Mouse (Mus musculus) hindbrain, embryonic 15.5 days (tissue): Measurements from ENCODE around the gene Morf4l2. TPM values are rescaled to one million over a fixed set of nuclear protein-coding genes. Genes with fewer than 3 reads are reported as not detected.
A peak's percentile ranks its signal among the peaks of the same experiment; 100 is the strongest.

Source experiments
- ATAC-seq: fragments of 200-750 bp; cut with Nextera tagmentation; 2 replicates; pipeline ENCODE4 v1.8.0; 2017; ENCODE audit warnings: low read depth, moderate number of reproducible peaks, moderate TSS enrichment; ENCODE audit not compliant: low FRiP score
- H3K27ac ChIP-seq: fragments of 300-500 bp; sonication (generic); replicated peaks from 2 replicates; pipeline ENCODE4 v1.5.1; 2015; ENCODE audit warnings: mild to moderate bottlenecking, inconsistent platforms
- H3K27me3 ChIP-seq: fragments of 300-500 bp; sonication (generic); 2 replicates; pipeline ENCODE4 v1.6.1; 2015; ENCODE audit warnings: control low read depth, inconsistent platforms
- H3K36me3 ChIP-seq: fragments of 300-500 bp; sonication (generic); 2 replicates; pipeline ENCODE4 v1.6.1; 2015; ENCODE audit warnings: control low read depth, inconsistent platforms
- H3K4me1 ChIP-seq: fragments of 300-500 bp; sonication (generic); replicated peaks from 2 replicates; pipeline ENCODE4 v1.6.1; 2015; ENCODE audit warnings: control low read depth, inconsistent platforms
- H3K4me2 ChIP-seq: fragments of 300-500 bp; sonication (generic); 2 replicates; pipeline ENCODE4 v1.6.1; 2015; ENCODE audit warnings: moderate library complexity, mild to moderate bottlenecking, inconsistent platforms
- H3K4me3 ChIP-seq: fragments of 300-500 bp; sonication (generic); 2 replicates; pipeline ENCODE4 v1.5.1; 2015; ENCODE audit warnings: mild to moderate bottlenecking, inconsistent platforms
- H3K9ac ChIP-seq: fragments of 300-500 bp; sonication (generic); 2 replicates; pipeline ENCODE4 v1.6.1; 2015; ENCODE audit warnings: inconsistent platforms
- H3K9me3 ChIP-seq: fragments of 300-500 bp; sonication (generic); 2 replicates; pipeline ENCODE4 v1.6.1; 2016; ENCODE audit warnings: control low read depth, inconsistent platforms
- WGBS: fragments of 180-500 bp; shearing (Covaris S2); methylation state at CpG from one replicate; pipeline ENCODE4 v1.1.7; 2015; 5-methylcytosine and 5-hydroxymethylcytosine counted together
- polyA plus RNA-seq: library from polyadenylated mRNA; unstranded; fragments of >200 nt; fragmentation: Nextera tagmentation; extraction: Ambion mirVana; gene quantifications from 2 replicates; pipeline ENCODE4 v1.2.1, GENCODE M21; 2015

The Morf4l2 gene
- polyA plus RNA-seq = 523 and 538 TPM in 2 replicates

- H3K27me3 ChIP-seq = no peaks in the 10 kb centered on the region
- peak within 1 kb of the TSS; percentile 59 for H3K4me2 ChIP-seq
- peak within 1 kb of the TSS; percentile 59 for H3K4me3 ChIP-seq
- no peaks in the 10 kb centered on the region for H3K36me3 ChIP-seq
- H3K27ac ChIP-seq = peak within 1 kb of the TSS; percentile 95
- no peaks in the 10 kb centered on the region for H3K9me3 ChIP-seq
- no peak for ATAC-seq
- 92% methylated on average over 12 of the region's 12 CpGs for WGBS
- H3K9ac ChIP-seq = no peak within 1 kb of the TSS; the same call in 1 of the 2 replicates
- peaks cover 5% of the 10 kb centered on the region for H3K4me1 ChIP-seq
Measured at GRCm38 (mm10) chrX:136743459-136743858, at the start of gene Morf4l2. Morf4l2 (minus strand) TSS chrX:136743690.

- H3K36me3 ChIP-seq = no peaks in the 10 kb centered on the region
- no peaks in the 10 kb centered on the region for H3K4me1 ChIP-seq
- H3K9me3 ChIP-seq = no peaks in the 10 kb centered on the region
- ATAC-seq = no peak
- H3K27ac ChIP-seq = no peak overlapping the region
- H3K9ac ChIP-seq = no peak overlapping the region
- no peak overlapping the region for H3K4me3 ChIP-seq
- no peak overlapping the region for H3K4me2 ChIP-seq
- 86% methylated on average over 4 of the region's 4 CpGs for WGBS
- H3K27me3 ChIP-seq = no peaks in the 10 kb centered on the region
Measured at GRCm38 (mm10) chrX:136789446-136789845, 46.0 kb upstream of the Morf4l2 start.

- H3K27me3 ChIP-seq = no peaks in the 10 kb centered on the region
- no peak within 1 kb of the TSS for H3K9ac ChIP-seq
- no peaks in the 10 kb centered on the region for H3K4me1 ChIP-seq
- 79% methylated on average over 3 of the region's 3 CpGs for WGBS
- H3K4me3 ChIP-seq = no peak within 1 kb of the TSS
- H3K36me3 ChIP-seq = no peaks in the 10 kb centered on the region
- H3K27ac ChIP-seq = no peak within 1 kb of the TSS
- ATAC-seq = no peak
- H3K4me2 ChIP-seq = no peak within 1 kb of the TSS
- no peaks in the 10 kb centered on the region for H3K9me3 ChIP-seq
Measured at GRCm38 (mm10) chrX:136780041-136780440, 36.6 kb upstream of the Morf4l2 start, which contains the start of gene Glra4. Glra4 (minus strand) TSS chrX:136780141.

- WGBS = 67% methylated on average over 2 of the region's 2 CpGs
Measured at GRCm38 (mm10) chrX:136779262-136779661, 35.8 kb upstream of the Morf4l2 start.

GRCm38 (mm10) chrX:136778046-136778445 is 34.6 kb upstream of the Morf4l2 start:
- no peaks in the 10 kb centered on the region for H3K9me3 ChIP-seq
- H3K27me3 ChIP-seq = no peaks in the 10 kb centered on the region
- H3K27ac ChIP-seq = no peak overlapping the region
- no peak overlapping the region for H3K4me3 ChIP-seq
- WGBS = 74% methylated on average over 3 of the region's 3 CpGs
- no peaks in the 10 kb centered on the region for H3K4me1 ChIP-seq
- H3K4me2 ChIP-seq = no peak overlapping the region
- no peak for ATAC-seq
- no peak overlapping the region for H3K9ac ChIP-seq
- no peaks in the 10 kb centered on the region for H3K36me3 ChIP-seq

More at GRCm38 (mm10) chrX:136779262-136779661, 35.8 kb upstream of the Morf4l2 start:
- no peak for ATAC-seq
- no peaks in the 10 kb centered on the region for H3K27me3 ChIP-seq
- H3K4me1 ChIP-seq = no peaks in the 10 kb centered on the region
- no peaks in the 10 kb centered on the region for H3K36me3 ChIP-seq
- no peak overlapping the region for H3K27ac ChIP-seq
- no peak overlapping the region for H3K4me3 ChIP-seq
- H3K9me3 ChIP-seq = no peaks in the 10 kb centered on the region
- no peak overlapping the region for H3K4me2 ChIP-seq
- no peak overlapping the region for H3K9ac ChIP-seq

- Histone ChIP-seq H3K36me3 (no peaks in the 10 kb centered on the region), H3K9me3 (no peaks in the 10 kb centered on the region), H3K4me3 (no peak overlapping the region), H3K27ac (no peak overlapping the region), H3K4me2 (no peak overlapping the region), H3K27me3 (no peaks in the 10 kb centered on the region), H3K9ac (no peak overlapping the region), H3K4me1 (no peaks in the 10 kb centered on the region)
- ATAC-seq = no peak
- 53% methylated on average over 1 of the region's 1 CpGs for WGBS
Measured at GRCm38 (mm10) chrX:136773035-136773434, 29.5 kb upstream of the Morf4l2 start.

GRCm38 (mm10) chrX:136761103-136762074 is 17.9 kb upstream of the Morf4l2 start:
- H3K9me3 ChIP-seq = no peaks in the 10 kb centered on the region
- no peak overlapping the region for H3K4me3 ChIP-seq
- H3K27me3 ChIP-seq = no peaks in the 10 kb centered on the region
- no peaks in the 10 kb centered on the region for H3K4me1 ChIP-seq
- peak overlapping the region; percentile 27; the same call in 1 of the 2 replicates for H3K4me2 ChIP-seq
- H3K27ac ChIP-seq = peak overlapping the region; percentile 45; the same call in 1 of the 2 replicates
- 66% methylated on average over 11 of the region's 11 CpGs for WGBS
- peak; percentile 76 for ATAC-seq
- no peak overlapping the region for H3K9ac ChIP-seq
- H3K36me3 ChIP-seq = 0 out of 2 replicates have a peak, but pooled peaks cover 11% of the 10 kb centered on the region

- Histone ChIP-seq H3K4me1 (no peaks in the 10 kb centered on the region), H3K9ac (no peak overlapping the region)
- ATAC-seq = no peak
Measured at GRCm38 (mm10) chrX:136755464-136755863, 12.0 kb upstream of the Morf4l2 start.

GRCm38 (mm10) chrX:136749329-136749728 is 5.8 kb upstream of the Morf4l2 start:
- Histone ChIP-seq H3K4me1 (no peaks in the 10 kb centered on the region), H3K36me3 (no peaks in the 10 kb centered on the region), H3K9ac (no peak overlapping the region), H3K9me3 (no peaks in the 10 kb centered on the region), H3K27ac (no peak overlapping the region), H3K27me3 (no peaks in the 10 kb centered on the region), H3K4me2 (no peak overlapping the region), H3K4me3 (no peak overlapping the region)
- no peak for ATAC-seq
- 76% methylated on average over 4 of the region's 4 CpGs for WGBS

More at GRCm38 (mm10) chrX:136755464-136755863, 12.0 kb upstream of the Morf4l2 start:
- Histone ChIP-seq H3K9me3 (no peaks in the 10 kb centered on the region), H3K27ac (no peak overlapping the region), H3K27me3 (no peaks in the 10 kb centered on the region), H3K4me2 (no peak overlapping the region), H3K4me3 (no peak overlapping the region), H3K36me3 (0 out of 2 replicates have a peak, but pooled peaks cover 6% of the 10 kb centered on the region)
- 90% methylated on average over 3 of the region's 3 CpGs for WGBS

GRCm38 (mm10) chrX:136744663-136745062 is 1.2 kb upstream of the Morf4l2 start:
- H3K4me2 ChIP-seq = no peak overlapping the region
- H3K27me3 ChIP-seq = no peaks in the 10 kb centered on the region
- no peak for ATAC-seq
- H3K4me1 ChIP-seq = no peaks in the 10 kb centered on the region
- H3K9ac ChIP-seq = no peak overlapping the region
- H3K27ac ChIP-seq = no peak overlapping the region
- H3K4me3 ChIP-seq = no peak overlapping the region
- 70% methylated on average over 8 of the region's 8 CpGs for WGBS
- no peaks in the 10 kb centered on the region for H3K9me3 ChIP-seq
- H3K36me3 ChIP-seq = no peaks in the 10 kb centered on the region

- Histone ChIP-seq H3K4me1 (peaks cover 7% of the 10 kb centered on the region), H3K9ac (no peak overlapping the region; the same call in 1 of the 2 replicates), H3K27ac (peak overlapping the region; percentile 95), H3K4me3 (peak overlapping the region; percentile 59), H3K36me3 (no peaks in the 10 kb centered on the region), H3K9me3 (no peaks in the 10 kb centered on the region), H3K4me2 (peak overlapping the region; percentile 59), H3K27me3 (no peaks in the 10 kb centered on the region)
- WGBS = 34% methylated on average over 5 of the region's 5 CpGs
- ATAC-seq = no peak
Measured at GRCm38 (mm10) chrX:136742661-136743103, 808 bp downstream of the Morf4l2 start.

GRCm38 (mm10) chrX:136742241-136742640 is 1.2 kb downstream of the Morf4l2 start:
- H3K4me1 ChIP-seq = peaks cover 7% of the 10 kb centered on the region
- peak overlapping the region; percentile 59 for H3K4me2 ChIP-seq
- no peaks in the 10 kb centered on the region for H3K9me3 ChIP-seq
- no peaks in the 10 kb centered on the region for H3K27me3 ChIP-seq
- WGBS = 34% methylated on average over 10 of the region's 10 CpGs
- H3K27ac ChIP-seq = peak overlapping the region; percentile 95
- H3K36me3 ChIP-seq = no peaks in the 10 kb centered on the region
- no peak for ATAC-seq
- peak overlapping the region; percentile 59 for H3K4me3 ChIP-seq
- peak overlapping the region; percentile 40 for H3K9ac ChIP-seq
